Mouse (Mus musculus) frontal cortex, adult (tissue): Measurements from ENCODE around the gene Agap1.

Source experiments
- ATAC-seq: cut with Nextera tagmentation; 2 replicates; pipeline ENCODE4 v1.9.2; 2017; ENCODE audit warnings: mild to moderate bottlenecking, moderate library complexity, mixed read lengths; ENCODE audit not compliant: low TSS enrichment

The Agap1 gene

GRCm38 (mm10) chr1:89899036-89899435 lies 444.4 kb downstream of the Agap1 start:
- no peak for ATAC-seq

- ATAC-seq: no peak
Observed at GRCm38 (mm10) chr1:89899761-89900445, 445.3 kb downstream of the Agap1 start.

GRCm38 (mm10) chr1:89901381-89901780 lies 446.8 kb downstream of the Agap1 start:
- ATAC-seq: no peak

GRCm38 (mm10) chr1:89902236-89902635 lies 447.6 kb downstream of the Agap1 start:
- ATAC-seq: no peak

- ATAC-seq: no peak
Observed at GRCm38 (mm10) chr1:89902641-89903040, 448.0 kb downstream of the Agap1 start.

- no peak for ATAC-seq
Observed at GRCm38 (mm10) chr1:89909796-89910195, 455.2 kb downstream of the Agap1 start.

- no peak for ATAC-seq
Observed at GRCm38 (mm10) chr1:89912392-89912791, 457.8 kb downstream of the Agap1 start.

GRCm38 (mm10) chr1:89913611-89914010 lies 459.0 kb downstream of the Agap1 start:
- no peak for ATAC-seq

GRCm38 (mm10) chr1:89918111-89918510 lies 463.5 kb downstream of the Agap1 start:
- ATAC-seq: no peak

GRCm38 (mm10) chr1:89919206-89919605 lies 464.6 kb downstream of the Agap1 start:
- ATAC-seq: no peak

- ATAC-seq: no peak
Observed at GRCm38 (mm10) chr1:89921806-89922205, 467.2 kb downstream of the Agap1 start.

- no peak for ATAC-seq
Observed at GRCm38 (mm10) chr1:89922282-89922681, 467.7 kb downstream of the Agap1 start.

- ATAC-seq: no peak
Observed at GRCm38 (mm10) chr1:89922883-89923641, 468.5 kb downstream of the Agap1 start.

GRCm38 (mm10) chr1:89923642-89924020 lies 469.0 kb downstream of the Agap1 start:
- ATAC-seq: no peak

GRCm38 (mm10) chr1:89925501-89926190 lies 471.0 kb downstream of the Agap1 start:
- ATAC-seq: no peak

GRCm38 (mm10) chr1:89926583-89927060 lies 472.0 kb downstream of the Agap1 start:
- ATAC-seq: no peak

- ATAC-seq: no peak
Observed at GRCm38 (mm10) chr1:89927061-89927661, 472.6 kb downstream of the Agap1 start.

GRCm38 (mm10) chr1:89928676-89929075 lies 474.1 kb downstream of the Agap1 start:
- no peak for ATAC-seq

- no peak for ATAC-seq
Observed at GRCm38 (mm10) chr1:89929181-89929580, 474.6 kb downstream of the Agap1 start.

GRCm38 (mm10) chr1:89929721-89930505 lies 475.3 kb downstream of the Agap1 start:
- ATAC-seq: no peak

- ATAC-seq: no peak
Observed at GRCm38 (mm10) chr1:89930551-89930950, 475.9 kb downstream of the Agap1 start.
